Mouse (Mus musculus): Measurements from ENCODE around the gene Slc24a5. TPM values are rescaled to one million over a fixed set of nuclear protein-coding genes. Genes with fewer than 3 reads are reported as not detected.
A peak's percentile ranks its signal among the peaks of the same experiment; 100 is the strongest.
"Not testable (repeated sequence)": the region's sequence is repeated elsewhere in the genome, so short reads cannot be mapped to it uniquely, and the experiment has no call there.

The Slc24a5 gene
- 1 to 10 TPM in 1 of 2 experiments, under 1 TPM in 1; 0.64 to 1.2 TPM for total RNA-seq (2021)
- long read RNA-seq, experiment 1, partial matches to known transcripts = 0 of 14 reads
- long read RNA-seq, experiment 1, other reads (novel, unspliced or antisense) = 14 of 14 reads
- long read RNA-seq, experiment 2, partial matches to known transcripts = 0 of 20 reads
- long read RNA-seq, experiment 2, other reads (novel, unspliced or antisense) = 20 of 20 reads

DNA sequence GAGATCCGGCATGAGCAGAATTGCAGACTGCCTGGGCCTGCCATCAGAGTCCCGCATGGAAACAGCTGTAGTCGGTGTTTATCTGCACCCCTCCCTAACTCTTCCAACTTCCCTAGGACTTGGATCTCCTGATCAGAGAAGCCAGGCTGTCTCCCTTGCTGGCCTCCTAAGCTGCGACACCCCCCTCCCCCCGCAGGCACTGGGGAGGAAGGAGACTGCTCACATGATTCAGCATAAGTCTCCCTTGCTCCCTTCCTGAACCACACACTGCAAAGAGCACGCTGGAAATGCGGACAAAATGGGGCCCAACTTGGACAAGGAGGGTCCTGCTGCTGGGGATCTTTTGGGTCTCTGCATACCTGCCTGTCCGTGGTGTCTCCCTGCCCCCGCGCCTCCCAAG is at the start of gene Slc24a5:
Gene Slc24a5, plus strand, starts transcription at position 231 of the 400 bp plus-strand sequence.
- DNase-seq (ENCODE audit: low spot score in 2 of 2) = no peak

DNA sequence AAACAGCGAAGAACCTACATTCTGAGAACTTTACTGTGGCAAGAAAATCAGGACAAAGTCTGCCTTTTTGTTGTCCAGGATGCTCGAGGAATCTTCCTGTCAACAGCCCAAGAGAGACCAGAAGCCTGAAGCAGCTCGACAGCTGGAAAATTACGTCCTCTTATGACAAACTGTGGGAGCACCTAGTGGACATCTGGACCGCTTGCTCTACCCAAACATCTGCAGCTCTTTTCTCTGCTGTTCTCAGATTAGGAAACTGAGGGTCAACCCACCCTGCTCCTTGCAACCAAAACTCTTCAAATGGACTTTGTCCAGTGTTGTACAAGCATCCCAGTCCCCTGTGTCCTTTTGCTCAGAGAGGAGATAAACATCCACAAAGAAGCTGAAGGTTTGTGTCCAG is 43.5 kb upstream of the Slc24a5 start:
- no peak for DNase-seq (ENCODE audit: low spot score in 2 of 2)

DNA sequence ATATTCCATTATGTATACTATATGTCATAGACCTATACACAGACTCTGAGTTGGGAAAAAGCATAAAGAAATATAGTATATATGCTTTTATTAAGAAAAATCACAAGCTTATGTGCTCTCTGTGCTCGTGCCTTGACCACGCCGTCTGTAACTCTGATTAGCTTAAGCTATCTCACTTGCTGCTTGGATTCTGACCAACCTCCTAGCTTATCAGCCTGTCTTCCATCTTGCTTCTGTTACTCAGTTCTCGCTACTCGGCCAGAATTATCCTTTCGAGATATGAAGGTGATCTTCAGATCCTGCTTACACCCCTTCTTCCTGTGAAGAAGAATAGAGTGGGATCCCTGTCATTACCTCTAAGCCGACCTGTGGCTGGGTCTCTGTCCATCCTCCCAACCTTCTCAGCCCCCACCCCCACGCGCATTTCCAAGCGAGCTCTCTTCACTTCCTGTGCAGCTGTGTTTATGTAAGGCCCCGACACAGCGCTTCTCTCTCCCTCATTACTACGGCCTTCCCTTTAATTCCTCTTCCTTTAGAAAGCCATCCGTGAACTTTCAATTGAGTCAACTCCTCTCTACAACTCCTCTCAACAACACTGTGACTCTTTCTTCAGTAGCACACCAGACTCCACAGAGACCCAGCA is 41.4 kb upstream of the Slc24a5 start:
- no peak for DNase-seq (ENCODE audit: low spot score in 2 of 2)

DNA sequence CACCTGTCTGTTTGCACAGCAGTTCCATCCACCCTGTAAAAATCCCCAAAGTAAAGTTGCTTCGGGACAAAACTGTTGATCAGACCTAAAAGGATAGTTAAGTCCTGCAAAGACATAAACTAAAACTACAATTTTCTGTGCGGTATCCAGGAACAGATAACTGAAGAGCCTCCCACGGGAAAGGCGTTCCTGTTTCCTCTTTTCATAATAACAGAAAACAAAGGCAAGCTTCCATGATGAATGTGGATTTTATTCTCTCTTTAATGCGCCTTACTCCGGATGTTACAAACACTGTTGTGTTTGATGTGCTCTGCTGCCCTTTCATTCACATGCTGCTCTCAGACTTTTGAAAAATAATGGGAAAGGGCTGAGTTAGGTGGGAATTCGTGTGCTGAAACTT is 37.3 kb upstream of the Slc24a5 start:
- no peak for DNase-seq (ENCODE audit: low spot score in 2 of 2)

DNA sequence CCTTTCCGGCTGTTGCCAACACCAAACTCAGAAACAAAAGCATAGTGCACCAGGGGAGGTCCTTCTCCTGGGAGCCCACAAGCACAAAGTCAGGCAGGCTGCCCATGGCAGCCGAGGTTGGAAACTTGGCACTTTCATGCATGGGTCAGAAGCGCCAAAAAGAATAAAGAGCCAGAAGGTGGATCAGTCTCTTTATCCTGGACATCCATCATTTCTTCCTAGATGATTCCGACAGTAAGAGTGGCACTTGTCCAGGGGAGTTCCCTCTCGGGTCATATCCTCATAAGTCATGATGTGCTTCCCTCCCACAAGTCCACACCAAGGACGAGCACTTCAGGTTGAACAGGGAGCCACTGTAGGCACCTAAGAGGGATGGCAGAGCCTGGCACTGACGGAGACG is 36.8 kb upstream of the Slc24a5 start:
- peak in 1 of 2 experiments; percentile 25 for DNase-seq (ENCODE audit: low spot score in 2 of 2)

DNA sequence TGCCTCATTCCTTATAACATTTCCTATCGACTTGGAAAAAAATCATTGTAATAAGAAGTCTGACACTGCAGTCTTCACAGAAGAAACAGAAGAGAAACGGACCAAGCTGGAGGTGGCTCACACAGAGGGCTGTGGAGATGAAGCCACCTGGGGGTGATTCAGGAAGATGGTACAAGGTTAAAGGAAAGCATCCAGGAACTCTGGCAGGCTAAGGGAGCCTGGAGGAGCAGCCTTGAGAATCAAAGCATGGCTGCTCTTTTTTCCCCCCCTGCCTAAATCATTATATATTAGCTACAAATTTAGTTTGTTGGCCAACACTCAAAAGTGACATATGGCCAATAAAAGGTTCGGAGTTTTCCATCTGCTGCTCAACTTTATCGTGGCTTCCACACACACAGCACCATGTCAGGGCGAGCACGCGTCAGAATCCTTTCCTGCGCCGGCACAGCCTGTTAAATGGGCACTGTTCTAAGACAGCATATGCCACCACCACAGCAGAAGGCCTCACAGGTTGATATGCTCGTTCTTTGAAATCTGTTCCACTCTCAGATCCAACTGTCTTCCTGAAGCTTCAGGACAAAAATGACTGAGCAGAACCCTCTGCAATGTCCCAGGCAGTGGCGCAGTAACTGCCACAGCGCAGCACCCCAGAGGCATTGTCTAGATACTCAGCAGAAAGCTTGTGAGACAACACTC is 36.2 kb upstream of the Slc24a5 start:
- peak; percentile 66 to 93 for DNase-seq (ENCODE audit: low spot score in 2 of 2)

DNA sequence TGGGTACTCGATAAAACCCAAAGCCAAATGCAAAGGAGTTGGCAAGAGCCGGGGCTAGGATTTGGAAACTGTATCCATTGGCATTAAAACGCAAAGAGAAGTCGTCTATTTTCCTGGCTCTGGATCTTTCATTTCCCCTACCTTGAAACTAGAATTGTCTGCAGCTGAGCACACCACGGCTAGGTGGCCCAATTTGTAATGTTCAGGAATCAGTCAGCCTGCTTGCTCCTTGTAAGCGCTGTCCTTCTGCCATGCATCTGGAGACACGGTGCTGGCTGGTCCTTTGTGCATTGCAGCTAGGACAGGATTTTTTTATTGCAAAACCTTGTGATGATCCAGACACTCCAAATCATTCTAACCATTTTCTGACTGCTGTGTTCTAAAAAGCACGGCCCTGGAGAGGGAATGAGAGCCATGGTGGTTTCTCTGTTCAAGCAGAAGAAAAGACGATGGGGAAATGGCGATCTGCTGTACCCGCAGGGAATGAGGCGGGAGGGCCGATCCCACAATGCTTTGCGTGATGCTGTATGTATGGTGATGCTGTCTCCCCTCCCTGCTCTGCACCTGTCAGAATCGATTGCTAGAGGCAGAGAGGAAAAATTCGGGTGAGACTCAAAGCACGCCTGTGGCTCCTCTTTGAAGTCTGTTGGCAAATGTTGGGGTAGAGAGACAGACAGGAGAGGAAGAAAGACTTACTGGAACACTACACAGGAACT is 35.5 kb upstream of the Slc24a5 start:
- DNase-seq (ENCODE audit: low spot score in 2 of 2) = peak; percentile 21 to 36

DNA sequence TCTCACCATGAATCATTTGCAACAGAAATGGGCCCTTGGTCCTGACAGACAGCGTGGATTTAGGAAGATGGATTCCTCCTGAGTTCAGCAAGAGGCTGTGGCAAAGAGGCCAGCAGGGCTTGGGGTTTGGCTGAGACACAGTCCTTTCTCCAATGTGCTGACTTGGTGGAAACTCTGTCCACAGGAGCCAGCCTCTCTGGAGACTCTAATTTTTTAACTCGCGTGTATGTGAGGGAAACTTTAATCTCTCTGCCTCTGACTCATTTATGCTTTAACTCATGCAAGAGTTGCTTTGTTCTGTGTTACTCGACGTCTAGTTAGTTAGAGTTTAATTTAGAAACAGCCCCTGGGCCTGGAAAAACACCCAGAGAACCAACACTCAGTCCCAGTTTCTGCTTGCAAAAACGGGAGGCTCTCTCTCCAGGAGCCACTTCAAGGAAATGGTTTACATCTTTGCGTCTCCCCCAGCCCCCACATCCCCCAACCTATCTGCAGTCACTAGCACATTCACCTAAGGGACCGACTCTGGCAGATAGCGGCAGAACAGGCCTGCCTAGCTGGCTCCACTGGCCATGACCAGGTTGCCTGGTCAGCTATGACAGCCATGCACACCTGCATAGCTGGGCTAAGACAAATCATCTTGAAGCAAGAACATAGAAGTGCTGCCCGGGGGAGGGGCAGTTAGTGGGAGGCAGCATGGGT is 34.7 kb upstream of the Slc24a5 start:
- DNase-seq (ENCODE audit: low spot score in 2 of 2) = no peak

DNA sequence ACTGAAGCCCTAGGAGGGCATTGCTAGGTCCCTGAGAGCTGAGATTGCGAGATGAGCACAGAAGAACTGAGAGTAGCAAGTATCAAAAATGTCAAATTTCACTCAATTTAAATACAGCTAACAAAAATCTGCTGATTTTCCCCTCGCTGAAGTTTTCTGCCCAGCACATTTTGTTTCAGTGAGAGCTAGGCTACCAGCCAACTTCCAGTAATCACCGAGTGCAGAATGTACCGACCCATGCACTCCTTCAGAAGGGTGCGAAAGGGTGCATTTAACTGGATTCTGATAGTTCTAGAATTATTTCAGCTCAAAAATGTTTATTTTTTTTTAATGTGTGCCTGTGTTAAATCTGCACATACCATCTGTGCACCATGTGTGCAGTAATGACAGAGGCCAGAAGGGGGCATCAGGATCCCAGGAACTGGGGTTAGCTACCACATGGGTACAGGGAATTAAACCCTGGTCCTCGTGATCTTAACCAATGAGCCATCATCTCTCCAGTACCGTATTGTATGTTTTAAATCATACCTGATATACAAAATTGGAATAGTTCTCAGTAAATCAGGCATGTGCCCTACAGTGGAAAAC is 12.5 kb upstream of the Slc24a5 start:
- DNase-seq (ENCODE audit: low spot score in 2 of 2) = peak in 1 of 2 experiments; percentile 70

DNA sequence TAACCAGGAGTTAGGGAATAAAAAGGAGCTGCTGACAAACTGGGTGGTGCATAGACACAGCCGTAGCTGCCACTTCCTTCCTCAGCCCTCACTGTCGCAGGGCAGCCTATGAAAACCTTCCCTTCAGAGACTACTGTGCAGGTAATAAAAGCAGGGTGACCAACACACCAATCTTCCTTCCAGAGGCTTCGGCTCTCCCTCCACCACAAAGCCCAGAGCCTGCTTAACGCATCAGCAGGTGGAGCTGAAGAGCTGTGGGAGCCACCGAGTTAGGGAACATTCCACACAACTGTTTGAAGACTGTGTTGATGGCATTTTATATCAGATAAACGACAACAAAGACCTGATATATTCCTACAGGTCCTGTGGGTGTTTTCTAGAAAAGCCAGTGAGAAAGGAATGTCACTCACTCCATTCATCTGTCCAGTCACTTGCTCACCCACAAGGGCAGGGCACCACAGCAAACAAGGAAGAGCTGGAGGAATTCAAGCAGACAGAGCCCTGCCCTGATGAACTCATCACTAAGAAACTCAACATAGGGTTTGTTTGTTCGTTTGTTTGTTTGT is 10.6 kb upstream of the Slc24a5 start:
- peak; percentile 37 to 61 for DNase-seq (ENCODE audit: low spot score in 2 of 2)

DNA sequence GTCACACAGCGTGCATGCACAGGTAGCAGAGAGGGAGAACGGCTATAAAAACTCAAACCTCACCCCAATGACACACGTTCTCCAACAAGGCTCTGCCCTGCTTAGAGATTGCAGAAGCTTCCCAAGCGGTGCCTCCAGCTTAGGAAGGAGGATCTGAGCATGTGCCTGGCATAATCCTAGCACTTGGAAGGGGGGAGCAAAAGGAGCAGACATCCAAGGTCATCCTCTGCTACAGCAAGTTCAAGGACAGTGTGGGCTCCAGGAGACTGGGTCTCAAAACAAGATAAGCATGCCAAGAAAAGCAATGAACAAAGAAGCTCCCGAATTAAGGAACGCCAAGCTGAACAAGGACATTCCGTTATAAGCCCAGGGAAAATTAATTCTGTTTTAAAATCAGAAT is 6.5 kb upstream of the Slc24a5 start:
- DNase-seq (ENCODE audit: low spot score in 2 of 2) = no peak

DNA sequence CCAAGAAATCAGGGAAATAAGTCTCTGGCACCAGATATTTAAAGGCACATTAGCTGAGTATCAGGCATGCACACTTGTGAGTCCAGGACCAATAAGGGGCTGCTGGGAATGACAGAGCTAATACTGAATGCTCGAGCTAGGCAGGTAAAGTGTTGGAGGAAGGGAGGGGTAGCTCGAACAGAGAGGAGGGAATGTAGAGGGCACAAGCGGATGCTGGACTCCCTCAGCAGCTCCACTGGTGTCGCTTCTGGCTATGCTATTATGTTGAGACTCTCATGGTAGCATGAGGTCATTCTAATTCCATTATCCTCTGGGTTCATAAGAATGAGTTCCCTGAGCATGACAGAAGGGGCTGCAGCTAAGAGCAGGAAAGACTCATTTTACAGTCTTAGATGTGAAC is 5.0 kb upstream of the Slc24a5 start:
- no peak for DNase-seq (ENCODE audit: low spot score in 2 of 2)

DNA sequence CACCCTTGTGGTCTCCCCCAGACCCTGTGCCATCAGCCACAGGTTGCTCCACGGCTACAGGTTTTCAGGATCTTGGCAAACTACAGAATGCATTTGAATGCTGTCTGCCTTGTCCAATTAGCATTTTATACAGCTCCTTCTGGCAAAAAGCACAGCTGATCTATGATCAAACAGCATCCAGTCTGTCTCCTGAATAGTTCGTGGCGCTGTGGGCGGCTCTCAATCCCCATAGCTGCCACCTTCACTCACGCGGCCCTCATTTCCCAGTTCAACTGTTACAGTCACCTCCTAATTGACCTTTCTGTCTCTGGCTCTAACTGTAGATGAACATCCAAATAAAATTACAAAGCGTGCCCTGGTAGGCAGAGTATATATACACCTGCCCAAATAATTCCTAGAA is 551 bp upstream of the Slc24a5 start:
- no peak for DNase-seq (ENCODE audit: low spot score in 2 of 2)

DNA sequence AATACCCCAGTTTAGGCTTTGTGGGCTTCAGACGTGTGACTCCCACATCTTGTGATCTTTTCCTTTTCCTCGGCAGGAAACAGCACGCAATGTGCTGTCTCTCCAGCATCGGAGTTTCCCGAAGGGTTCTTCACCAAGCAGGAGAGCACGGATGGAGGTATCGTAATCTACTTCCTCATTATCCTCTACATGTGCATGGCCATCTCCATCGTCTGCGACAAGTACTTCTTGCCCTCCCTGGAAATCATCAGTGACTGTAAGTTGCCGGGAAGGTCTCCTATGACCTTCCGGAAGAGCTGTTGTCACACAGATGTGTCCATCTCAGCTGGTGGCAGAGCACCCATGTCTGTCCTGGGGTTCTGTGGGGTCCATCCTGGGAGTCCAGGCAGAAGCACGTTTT is 772 bp downstream of the Slc24a5 start:
- DNase-seq (ENCODE audit: low spot score in 2 of 2) = no peak

DNA sequence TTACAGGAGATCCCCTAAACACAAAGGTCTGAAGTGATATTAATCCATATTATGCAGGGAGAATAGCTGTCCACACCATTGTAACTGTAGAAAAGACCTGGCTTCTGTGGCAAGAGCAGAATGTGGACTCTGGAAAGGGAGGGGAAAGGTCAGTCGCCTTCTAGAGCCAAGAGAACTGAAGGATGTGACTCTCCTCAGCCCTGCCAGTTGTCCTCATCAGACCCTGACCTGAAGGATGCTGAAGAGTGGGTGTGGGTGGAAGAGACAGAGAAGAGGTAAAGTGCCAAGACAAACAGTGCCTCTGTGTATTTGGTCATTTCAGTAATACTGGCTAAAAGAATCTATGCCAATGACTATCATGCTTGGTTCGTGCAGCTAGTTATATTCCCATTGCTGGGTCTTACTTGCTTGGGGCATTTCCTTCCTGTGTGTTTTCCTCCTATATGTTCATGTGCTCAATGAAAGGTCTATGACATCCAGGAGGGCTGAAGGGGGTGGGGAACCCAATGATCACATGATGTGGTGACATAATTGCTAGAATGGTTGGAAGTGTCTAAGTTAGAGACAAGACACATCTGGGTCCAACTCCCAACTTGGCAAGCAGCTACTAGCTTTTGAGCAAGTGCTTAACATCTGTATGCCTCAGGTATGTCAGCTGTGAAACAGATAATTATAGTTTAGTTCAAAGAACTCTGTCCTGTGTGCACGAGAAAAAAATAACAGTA is 5.3 kb downstream of the Slc24a5 start:
- no peak for DNase-seq (ENCODE audit: low spot score in 2 of 2)

DNA sequence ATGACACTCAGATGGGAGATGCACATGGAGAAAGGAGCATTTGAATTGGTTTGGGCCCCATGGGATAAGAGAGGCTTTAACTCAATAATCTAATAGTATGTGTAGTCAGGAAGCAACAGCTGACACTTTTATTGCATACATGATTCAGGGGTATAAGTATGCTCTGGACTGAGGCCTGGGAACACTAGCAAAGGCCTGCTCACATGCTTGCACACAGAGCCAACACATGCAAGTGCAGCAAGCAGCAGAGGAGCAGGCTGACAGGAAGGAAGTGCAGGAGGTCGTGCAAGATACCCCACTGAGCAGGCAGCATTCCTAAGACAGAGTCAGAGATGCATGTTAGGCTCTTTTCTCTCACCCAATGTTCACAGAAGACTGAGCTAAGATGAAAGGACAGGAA is 16.0 kb downstream of the Slc24a5 start:
- DNase-seq (ENCODE audit: low spot score in 2 of 2) = no peak

DNA sequence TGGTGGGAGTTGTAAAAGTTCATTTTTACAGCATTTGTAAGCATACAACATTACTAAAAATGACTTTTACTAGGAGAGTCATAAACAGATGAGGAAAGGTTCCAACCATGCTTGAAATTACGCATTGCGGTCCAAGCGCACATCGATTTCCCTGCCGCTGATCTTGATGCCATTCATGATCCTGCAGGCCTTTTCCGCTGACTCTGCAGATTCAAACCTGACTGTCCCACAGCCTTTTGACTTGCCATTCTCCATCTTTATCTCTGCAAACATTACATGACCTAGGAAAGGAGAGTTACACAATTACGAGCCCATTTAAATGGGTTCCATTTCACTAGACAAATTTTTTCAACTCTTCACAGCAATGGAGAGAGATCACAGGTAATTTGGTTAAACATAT is 20.8 kb downstream of the Slc24a5 start:
- DNase-seq (ENCODE audit: low spot score in 2 of 2) = no peak

DNA sequence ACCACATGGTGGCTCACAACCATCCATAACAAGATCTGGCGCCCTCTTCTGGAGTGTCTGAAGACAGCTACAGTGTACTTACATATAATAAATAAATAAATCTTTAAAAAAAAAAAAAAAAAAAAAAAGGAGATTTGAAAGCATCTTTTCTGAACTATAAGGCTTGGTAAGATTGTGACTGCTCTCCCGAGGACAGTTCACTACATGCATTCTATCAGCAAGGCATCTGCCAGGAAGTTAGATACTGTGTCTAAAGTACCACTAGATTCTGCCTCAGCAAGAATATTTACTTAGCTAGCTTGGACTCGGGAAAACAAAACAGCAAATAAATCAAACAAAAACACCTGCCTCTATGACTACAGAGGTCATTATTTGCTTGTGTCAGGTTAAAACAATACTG is 24.2 kb downstream of the Slc24a5 start:
- DNase-seq (ENCODE audit: low spot score in 2 of 2) = not testable (repeated sequence)

DNA sequence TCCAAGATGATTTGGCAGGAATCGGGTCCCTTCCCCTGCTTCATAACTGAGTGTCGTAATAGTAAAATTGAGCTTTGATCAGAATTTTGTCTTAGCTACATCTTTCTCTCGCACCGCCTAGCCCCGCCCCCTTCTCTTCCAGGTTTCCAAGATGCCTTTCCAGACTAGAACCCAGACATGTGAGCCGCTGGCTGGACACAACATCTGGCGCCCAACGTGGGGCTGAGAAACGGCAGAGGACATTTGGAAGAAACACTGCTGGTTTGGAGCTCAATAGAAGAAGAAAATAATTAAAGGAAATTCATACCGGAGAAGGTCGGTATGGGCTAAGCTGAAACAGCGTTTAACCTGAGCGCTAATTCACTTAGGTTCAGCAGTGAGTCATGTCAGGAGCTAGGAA is 36.6 kb downstream of the Slc24a5 start:
- not testable (repeated sequence) for DNase-seq (ENCODE audit: low spot score in 2 of 2)

DNA sequence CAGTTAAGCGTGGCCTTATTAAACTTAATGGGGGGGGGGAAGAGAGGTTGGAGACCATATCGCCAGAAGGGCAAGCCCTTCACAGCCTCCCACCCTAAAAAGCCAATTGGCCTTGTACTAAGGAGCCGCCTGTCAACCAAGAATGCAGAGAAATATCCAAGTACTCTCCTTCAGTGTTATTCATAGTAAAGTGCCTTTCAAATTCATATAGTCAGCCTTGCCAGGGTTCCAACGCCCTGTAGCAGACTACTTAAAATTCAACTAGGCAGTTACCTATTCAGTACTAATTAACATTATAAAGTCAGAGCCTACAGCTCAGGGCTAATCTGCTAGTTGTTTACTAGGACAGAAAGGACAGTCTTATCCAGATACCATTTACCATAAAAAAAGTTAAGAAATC is 38.6 kb downstream of the Slc24a5 start:
- not testable (repeated sequence) for DNase-seq (ENCODE audit: low spot score in 2 of 2)

Measured in layer of hippocampus, postnatal 14 days (tissue).